Mouse (Mus musculus) limb, embryonic 13.5 days (tissue): Measurements from ENCODE around the gene Ip6k2. TPM values are rescaled to one million over a fixed set of nuclear protein-coding genes. Genes with fewer than 3 reads are reported as not detected.

Source experiments
- ATAC-seq: fragments of 200-750 bp; cut with Nextera tagmentation; 2 replicates; pipeline ENCODE4 v1.8.0; 2017; ENCODE audit warnings: low read depth, moderate number of reproducible peaks, moderate TSS enrichment; ENCODE audit not compliant: low FRiP score
- H3K27ac ChIP-seq: fragments of 300-500 bp; sonication (generic); 2 replicates; pipeline ENCODE4 v1.5.1; 2015; ENCODE audit warnings: inconsistent platforms, mild to moderate bottlenecking, moderate library complexity
- H3K27me3 ChIP-seq: fragments of 300-500 bp; sonication (generic); 2 replicates; pipeline ENCODE4 v1.6.1; 2015; ENCODE audit warnings: mild to moderate bottlenecking, inconsistent platforms
- H3K36me3 ChIP-seq: fragments of 300-500 bp; sonication (generic); 2 replicates; pipeline ENCODE4 v1.6.1; 2015; ENCODE audit warnings: inconsistent platforms, mild to moderate bottlenecking, moderate library complexity
- H3K4me1 ChIP-seq: fragments of 300-500 bp; sonication (generic); 2 replicates; pipeline ENCODE4 v1.6.1; 2015; ENCODE audit warnings: inconsistent platforms
- H3K4me2 ChIP-seq: fragments of 300-500 bp; sonication (generic); replicated peaks from 2 replicates; pipeline ENCODE4 v1.6.1; 2015; ENCODE audit warnings: inconsistent platforms, mild to moderate bottlenecking, moderate library complexity
- H3K4me3 ChIP-seq: fragments of 300-500 bp; sonication (generic); 2 replicates; pipeline ENCODE4 v1.5.1; 2015; ENCODE audit warnings: moderate library complexity, mild to moderate bottlenecking, inconsistent platforms
- H3K9ac ChIP-seq: fragments of 300-500 bp; sonication (generic); 2 replicates; pipeline ENCODE4 v1.6.1; 2015; ENCODE audit warnings: mild to moderate bottlenecking, inconsistent platforms
- H3K9me3 ChIP-seq: fragments of 300-500 bp; sonication (generic); 2 replicates; pipeline ENCODE4 v1.6.1; 2016; ENCODE audit warnings: inconsistent platforms
- WGBS: fragments of 180-500 bp; shearing (Covaris S2); methylation state at CpG from one replicate; pipeline ENCODE4 v1.1.7; 2015; 5-methylcytosine and 5-hydroxymethylcytosine counted together
- polyA plus RNA-seq: library from polyadenylated mRNA; unstranded; fragments of >200 nt; fragmentation: Nextera tagmentation; extraction: Ambion mirVana; gene quantifications from 2 replicates; pipeline ENCODE4 v1.2.1, GENCODE M21; 2015

Ip6k2 gene
- polyA plus RNA-seq, 1 experiment from 2014 or later: 149 TPM

- no peak overlapping the region for H3K9ac ChIP-seq
- no peak for ATAC-seq
- 0 out of 2 replicates have a peak overlapping the region, but pooled peaks have one; percentile 1 for H3K27ac ChIP-seq
- H3K4me3 ChIP-seq: no peak overlapping the region
- WGBS: 100% methylated on average over 1 of the region's 1 CpGs
- H3K4me1 ChIP-seq: peaks cover 14% of the 10 kb centered on the region
- peaks cover 69% of the 10 kb centered on the region for H3K36me3 ChIP-seq
- H3K4me2 ChIP-seq: no peak overlapping the region
- H3K9me3 ChIP-seq: no peaks in the 10 kb centered on the region
- no peaks in the 10 kb centered on the region for H3K27me3 ChIP-seq
These were observed 23.2 kb downstream of the Ip6k2 start for GRCm38 (mm10) chr9:108806831-108807230.

- 69% methylated on average over 5 of the region's 5 CpGs for WGBS
- H3K36me3 ChIP-seq: peaks cover 69% of the 10 kb centered on the region
- ATAC-seq: peak; percentile 3; the same call in 1 of the 2 replicates
- H3K4me2 ChIP-seq: peak overlapping the region; percentile 19; the same call in 1 of the 2 replicates
- peaks cover 14% of the 10 kb centered on the region for H3K4me1 ChIP-seq
- peak overlapping the region; percentile 81; the same call in 1 of the 2 replicates for H3K4me3 ChIP-seq
- 0 out of 2 replicates have a peak overlapping the region, but pooled peaks have one; percentile 19 for H3K9ac ChIP-seq
- no peaks in the 10 kb centered on the region for H3K9me3 ChIP-seq
- no peaks in the 10 kb centered on the region for H3K27me3 ChIP-seq
- no peak overlapping the region for H3K27ac ChIP-seq
These were observed 24.1 kb downstream of the Ip6k2 start for GRCm38 (mm10) chr9:108807674-108808073.

- Histone ChIP-seq H3K36me3 (peaks cover 72% of the 10 kb centered on the region), H3K4me1 (peaks cover 14% of the 10 kb centered on the region), H3K27me3 (no peaks in the 10 kb centered on the region), H3K9ac (peak within 1 kb of the TSS; percentile 92), H3K4me2 (peak within 1 kb of the TSS; percentile 90), H3K27ac (0 out of 2 replicates have a peak within 1 kb of the TSS, but pooled peaks have one; percentile 1), H3K4me3 (peak within 1 kb of the TSS; percentile 81), H3K9me3 (no peaks in the 10 kb centered on the region)
- under 1% methylated on average over 57 of the region's 62 CpGs for whole genome bisulfite sequencing
- peak; percentile 88 for ATAC-seq
These were observed 24.6 kb downstream of the Ip6k2 start, which contains the start of gene Nckipsd for GRCm38 (mm10) chr9:108808163-108808665. Gene Nckipsd, plus strand, starts transcription at chr9:108808368.

GRCm38 (mm10) chr9:108809188-108809587, 25.6 kb downstream of the Ip6k2 start:
- 61% methylated on average over 5 of the region's 5 CpGs for WGBS
- ATAC-seq: no peak
- H3K4me1 ChIP-seq: peaks cover 14% of the 10 kb centered on the region
- peak overlapping the region; percentile 92 for H3K9ac ChIP-seq
- no peaks in the 10 kb centered on the region for H3K9me3 ChIP-seq
- H3K4me3 ChIP-seq: peak overlapping the region; percentile 81
- no peak overlapping the region; the same call in 1 of the 2 replicates for H3K27ac ChIP-seq
- H3K27me3 ChIP-seq: no peaks in the 10 kb centered on the region
- peaks cover 72% of the 10 kb centered on the region for H3K36me3 ChIP-seq
- peak overlapping the region; percentile 90 for H3K4me2 ChIP-seq

GRCm38 (mm10) chr9:108809723-108810122, 26.1 kb downstream of the Ip6k2 start:
- Histone ChIP-seq H3K27me3 (no peaks in the 10 kb centered on the region), H3K9ac (no peak overlapping the region), H3K4me3 (no peak overlapping the region), H3K36me3 (peaks cover 72% of the 10 kb centered on the region), H3K9me3 (no peaks in the 10 kb centered on the region), H3K27ac (no peak overlapping the region; the same call in 1 of the 2 replicates), H3K4me2 (0 out of 2 replicates have a peak overlapping the region, but pooled peaks have one; percentile 90), H3K4me1 (peaks cover 14% of the 10 kb centered on the region)
- 81% methylated on average over 6 of the region's 6 CpGs for WGBS
- ATAC-seq: no peak

GRCm38 (mm10) chr9:108810516-108810915, 26.9 kb downstream of the Ip6k2 start:
- no peak for ATAC-seq
- 82% methylated on average over 5 of the region's 5 CpGs for WGBS
- no peak overlapping the region for H3K4me2 ChIP-seq
- peaks cover 14% of the 10 kb centered on the region for H3K4me1 ChIP-seq
- peaks cover 72% of the 10 kb centered on the region for H3K36me3 ChIP-seq
- no peak overlapping the region for H3K4me3 ChIP-seq
- no peaks in the 10 kb centered on the region for H3K27me3 ChIP-seq
- peak overlapping the region; percentile 14; the same call in 1 of the 2 replicates for H3K9ac ChIP-seq
- no peak overlapping the region for H3K27ac ChIP-seq
- H3K9me3 ChIP-seq: no peaks in the 10 kb centered on the region

- H3K4me1 ChIP-seq: no peaks in the 10 kb centered on the region
- no peak overlapping the region for H3K4me2 ChIP-seq
- ATAC-seq: no peak
- WGBS: 89% methylated on average over 7 of the region's 7 CpGs
- peaks cover 76% of the 10 kb centered on the region for H3K36me3 ChIP-seq
- no peaks in the 10 kb centered on the region for H3K9me3 ChIP-seq
- no peak overlapping the region for H3K4me3 ChIP-seq
- H3K9ac ChIP-seq: no peak overlapping the region
- H3K27ac ChIP-seq: no peak overlapping the region
- H3K27me3 ChIP-seq: no peaks in the 10 kb centered on the region
These were observed 32.0 kb downstream of the Ip6k2 start for GRCm38 (mm10) chr9:108815557-108815956.

GRCm38 (mm10) chr9:108819495-108819894, 35.9 kb downstream of the Ip6k2 start:
- 68% methylated on average over 3 of the region's 3 CpGs for WGBS
- no peak overlapping the region for H3K4me3 ChIP-seq
- no peak overlapping the region for H3K9ac ChIP-seq
- no peaks in the 10 kb centered on the region for H3K9me3 ChIP-seq
- H3K27me3 ChIP-seq: peaks cover 28% of the 10 kb centered on the region
- no peaks in the 10 kb centered on the region for H3K4me1 ChIP-seq
- no peak overlapping the region for H3K27ac ChIP-seq
- no peak overlapping the region for H3K4me2 ChIP-seq
- ATAC-seq: no peak
- peaks cover 39% of the 10 kb centered on the region for H3K36me3 ChIP-seq

- WGBS: 57% methylated on average over 5 of the region's 5 CpGs
- H3K4me1 ChIP-seq: no peaks in the 10 kb centered on the region
- H3K36me3 ChIP-seq: peaks cover 33% of the 10 kb centered on the region
- H3K4me3 ChIP-seq: no peak overlapping the region
- H3K27me3 ChIP-seq: peaks cover 34% of the 10 kb centered on the region
- H3K9ac ChIP-seq: no peak overlapping the region
- no peak for ATAC-seq
- no peak overlapping the region for H3K4me2 ChIP-seq
- no peak overlapping the region for H3K27ac ChIP-seq
- H3K9me3 ChIP-seq: no peaks in the 10 kb centered on the region
These were observed 36.5 kb downstream of the Ip6k2 start for GRCm38 (mm10) chr9:108820077-108820476.

GRCm38 (mm10) chr9:108824144-108824685, 40.6 kb downstream of the Ip6k2 start:
- Histone ChIP-seq H3K27me3 (peaks cover 76% of the 10 kb centered on the region), H3K27ac (no peak overlapping the region), H3K9ac (no peak overlapping the region), H3K36me3 (no peaks in the 10 kb centered on the region), H3K9me3 (no peaks in the 10 kb centered on the region), H3K4me2 (no peak overlapping the region), H3K4me1 (peaks cover 12% of the 10 kb centered on the region), H3K4me3 (no peak overlapping the region)
- WGBS: 5% methylated on average over 25 of the region's 25 CpGs
- ATAC-seq: no peak

GRCm38 (mm10) chr9:108824755-108825413, 41.3 kb downstream of the Ip6k2 start:
- Histone ChIP-seq H3K9me3 (no peaks in the 10 kb centered on the region), H3K27me3 (peaks cover 82% of the 10 kb centered on the region), H3K27ac (no peak overlapping the region), H3K4me3 (no peak overlapping the region), H3K4me2 (no peak overlapping the region), H3K9ac (no peak overlapping the region), H3K36me3 (no peaks in the 10 kb centered on the region), H3K4me1 (peaks cover 12% of the 10 kb centered on the region)
- no peak for ATAC-seq
- WGBS: under 1% methylated on average over 31 of the region's 31 CpGs
